In the genomic region with DNA sequence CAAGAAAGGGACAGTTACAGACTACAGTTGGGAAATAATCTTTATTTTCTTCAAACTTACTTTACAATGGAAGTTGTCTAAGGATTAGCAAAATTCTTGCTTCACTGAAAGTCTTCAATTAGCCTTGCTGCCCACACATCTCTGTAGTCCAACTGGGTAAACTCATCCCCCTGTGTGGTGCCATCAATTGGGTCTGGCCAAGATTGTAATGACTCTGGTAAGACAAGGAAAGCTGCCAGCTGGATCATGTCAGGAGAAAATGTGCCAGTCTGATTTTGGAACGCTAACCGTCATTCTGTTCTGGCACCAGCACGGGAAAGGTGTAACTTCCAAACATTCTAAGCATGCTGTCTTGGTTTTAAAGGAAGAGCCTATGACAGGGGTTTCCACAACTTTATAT, we compare ENCODE assay signal across 15 mouse cellular contexts. TPM values are rescaled to one million over a fixed set of nuclear protein-coding genes. Genes with fewer than 3 reads are reported as not detected.
DNase-seq lines count a peak whose midpoint lies in the region; ATAC-seq and TF ChIP-seq lines count a peak whose summit lies in the region.
"Had no signal": no experiment of that assay in that cellular context is flagged by ENCODE, and none has a peak within 500 bp of the region (broad histone marks: within the 10 kb centered on the region; RNA-seq: fewer than 3 reads in every experiment).

No protein-coding gene starts in this region.

- H3K4me3 ChIP-seq in midbrain, postnatal 0 days (ENCODE audit: low read depth, low read length), result no peak overlapping the region
- H3K4me3 ChIP-seq in midbrain, embryonic 14.5 days (replicated peaks; ENCODE audit: low read depth, low read length), result no peak overlapping the region
- H3K4me3 ChIP-seq: embryonic facial prominence, embryonic 12.5 days; limb, embryonic 10.5 days had no signal

- H3K9ac ChIP-seq in midbrain, postnatal 0 days (replicated peaks; ENCODE audit: low read length, poor library complexity, severe bottlenecking), result no peak overlapping the region
- H3K9ac ChIP-seq in midbrain, embryonic 14.5 days (replicated peaks; ENCODE audit: low read length), result no peak overlapping the region
- H3K9ac ChIP-seq: embryonic facial prominence, embryonic 12.5 days; liver, postnatal 0 days had no signal

- DNase-seq in gastrocnemius, postnatal 10 days, result peak; percentile 5
- no peak for DNase-seq in gastrocnemius, postnatal 36 days
- DNase-seq in midbrain, postnatal 0 days (ENCODE audit: low spot score), result peak; percentile 68
- DNase-seq in midbrain, embryonic 14.5 days, result no peak
- DNase-seq in cerebellum, adult 9-10 months, result peak; percentile 83
- peak; percentile 26 for DNase-seq in right cerebral cortex, postnatal 25 days
- no peak for DNase-seq in kidney, postnatal 25 days
- DNase-seq: liver, postnatal 0 days; thymus, postnatal 25 days had no signal

- H3K36me3 ChIP-seq in midbrain, postnatal 0 days (ENCODE audit: insufficient read depth, low read length), result no peaks in the 10 kb centered on the region
- no peaks in the 10 kb centered on the region for H3K36me3 ChIP-seq in midbrain, embryonic 14.5 days (ENCODE audit: control insufficient read depth, insufficient read depth, low read length)
- H3K36me3 ChIP-seq: embryonic facial prominence, embryonic 12.5 days; limb, embryonic 10.5 days had no signal

- H3K9me3 ChIP-seq in midbrain, postnatal 0 days (ENCODE audit: low read length), result no peaks in the 10 kb centered on the region
- H3K9me3 ChIP-seq in midbrain, embryonic 14.5 days (ENCODE audit: control insufficient read depth, low read length), result no peaks in the 10 kb centered on the region
- H3K9me3 ChIP-seq: embryonic facial prominence, embryonic 12.5 days; limb, embryonic 10.5 days had no signal

- ATAC-seq in midbrain, postnatal 0 days (ENCODE audit: low FRiP score), result no peak
- no peak for ATAC-seq in midbrain, embryonic 14.5 days (ENCODE audit: low FRiP score, low TSS enrichment)
- ATAC-seq: activated CD4-positive, CD25-positive, alpha-beta regulatory T cell, adult 4 months; liver, postnatal 0 days; midbrain, embryonic 16.5 days had no signal

- no peak overlapping the region for H3K27ac ChIP-seq in midbrain, postnatal 0 days (ENCODE audit: low read depth, low read length)
- H3K27ac ChIP-seq in midbrain, embryonic 14.5 days (replicated peaks; ENCODE audit: low read depth, low read length), result no peak overlapping the region
- H3K27ac ChIP-seq: embryonic facial prominence, embryonic 12.5 days; kidney, postnatal 0 days; limb, embryonic 10.5 days; macrophage had no signal

- no peaks in the 10 kb centered on the region for H3K27me3 ChIP-seq in midbrain, postnatal 0 days (ENCODE audit: insufficient read depth, low read length)
- no peaks in the 10 kb centered on the region for H3K27me3 ChIP-seq in midbrain, embryonic 14.5 days (ENCODE audit: control insufficient read depth, insufficient read depth, low read length)
- H3K27me3 ChIP-seq: embryonic facial prominence, embryonic 12.5 days had no signal

- no peak overlapping the region for H3K4me2 ChIP-seq in midbrain, postnatal 0 days (ENCODE audit: low read depth, low read length, poor library complexity, severe bottlenecking)
- no peak overlapping the region for H3K4me2 ChIP-seq in midbrain, embryonic 14.5 days (ENCODE audit: low read length)
- H3K4me2 ChIP-seq: embryonic facial prominence, embryonic 12.5 days had no signal

- intact Hi-C loops in gastrocnemius, postnatal 36 days (cut with DNase I), result no loop called here

- TF ChIP-seq CTCF in midbrain, postnatal 0 days (IDR thresholded peaks at IDR 0.05), result no peak

- H3K4me1 ChIP-seq in midbrain, postnatal 0 days (ENCODE audit: insufficient read depth, low read length), result no peaks in the 10 kb centered on the region
- no peaks in the 10 kb centered on the region for H3K4me1 ChIP-seq in midbrain, embryonic 14.5 days (ENCODE audit: control insufficient read depth, insufficient read depth, low read length)
- H3K4me1 ChIP-seq: embryonic facial prominence, embryonic 12.5 days; limb, embryonic 10.5 days had no signal

- 84% methylated on average over 3 of the region's 3 CpGs for WGBS in midbrain, postnatal 0 days
- WGBS in midbrain, embryonic 14.5 days, result 96% methylated on average over 3 of the region's 3 CpGs

RNA-seq across cellular contexts. Expression of a gene that starts 25.9 kb away (rescaled TPM):
- total RNA-seq in gastrocnemius, postnatal 10 days (2021), result 1 to 10 TPM in 1 of 2 experiments, under 1 TPM in 1; 0.75 to 1.0 TPM
- 1 to 10 TPM in 1 of 2 experiments, under 1 TPM in 1; 0.92 to 2.1 TPM for total RNA-seq in gastrocnemius, postnatal 36 days (2021)
- total RNA-seq in midbrain, postnatal 0 days (2014; rRNA removed), result 102 and 123 TPM in 2 replicates
- 142 and 152 TPM in 2 replicates for polyA plus RNA-seq in midbrain, postnatal 0 days (2015; fragmentation: Nextera tagmentation; extraction: Ambion mirVana)
- 139 and 144 TPM in 2 replicates for polyA plus RNA-seq in midbrain, embryonic 14.5 days (2014; fragmentation: Nextera tagmentation; extraction: Ambion mirVana)

RNA-seq across cellular contexts. Expression of a gene that starts 26.6 kb away (rescaled TPM):
- total RNA-seq in gastrocnemius, postnatal 10 days (2021), result 10 to 100 TPM; 25.8 to 28.8 TPM
- total RNA-seq in gastrocnemius, postnatal 36 days (2021), result 10 to 100 TPM; 12.7 to 14.6 TPM
- total RNA-seq in midbrain, postnatal 0 days (2014; rRNA removed), result 33.8 and 54.2 TPM in 2 replicates
- polyA plus RNA-seq in midbrain, postnatal 0 days (2015; fragmentation: Nextera tagmentation; extraction: Ambion mirVana), result 93.8 and 95.6 TPM in 2 replicates
- 91.4 and 96.0 TPM in 2 replicates for polyA plus RNA-seq in midbrain, embryonic 14.5 days (2014; fragmentation: Nextera tagmentation; extraction: Ambion mirVana)

Comparison
In these comparisons a context has a peak if more than half of its experiments do, and no peak if none do; other contexts are left out.
1. DNase-seq: peak in gastrocnemius, postnatal 10 days (single experiment), midbrain, postnatal 0 days (single experiment), cerebellum, adult 9-10 months (single experiment) and right cerebral cortex, postnatal 25 days (single experiment); none in gastrocnemius, postnatal 36 days (0 of 2), midbrain, embryonic 14.5 days (single experiment) and kidney, postnatal 25 days (0 of 2).
2. RNA of a gene that starts 25.9 kb away (total RNA-seq): 102 to 123 TPM in midbrain, postnatal 0 days; 0.92 to 2.1 TPM in gastrocnemius, postnatal 36 days and 0.75 to 1.0 TPM in gastrocnemius, postnatal 10 days; every median in the first group is over 10 times any median in the second.